Mouse (Mus musculus) liver, embryonic 14.5 days (tissue): ENCODE measurements around the gene Zc3h15. TPM values are rescaled to one million over a fixed set of nuclear protein-coding genes. Genes with fewer than 3 reads are reported as not detected.
"Not testable (repeated sequence)": the region's sequence is repeated elsewhere in the genome, so short reads cannot be mapped to it uniquely, and the experiment has no call there.

Experiments used
- ATAC-seq: fragments of 200-750 bp; cut with Nextera tagmentation; 2 replicates; pipeline ENCODE4 v1.8.0; 2017; ENCODE audit warnings: moderate number of reproducible peaks, mild to moderate bottlenecking, moderate library complexity; ENCODE audit not compliant: insufficient read depth
- DNase-seq, 3 experiments: peaks; one replicate each; pipeline ENCODE4 v3.0.0-alpha.2; 2012 to 2013; ENCODE audit warnings: low read depth in 3 of 3, low spot score in 3 of 3
- H3K27ac ChIP-seq: fragments of 300-500 bp; sonication (generic); 2 replicates; pipeline ENCODE4 v1.5.1; 2014; ENCODE audit warnings: moderate library complexity, mild to moderate bottlenecking, control low read depth, inconsistent platforms
- H3K27me3 ChIP-seq: fragments of 300-500 bp; sonication (generic); 2 replicates; pipeline ENCODE4 v1.6.1; 2014; ENCODE audit warnings: mild to moderate bottlenecking, low read length, moderate library complexity; ENCODE audit not compliant: control insufficient read depth, insufficient read depth
- H3K36me3 ChIP-seq: fragments of 300-500 bp; sonication (generic); replicated peaks from 2 replicates; pipeline ENCODE4 v1.6.1; 2014; ENCODE audit warnings: low read depth; ENCODE audit not compliant: control insufficient read depth, insufficient read depth
- H3K4me1 ChIP-seq, 2 experiments: fragments of 200-500 bp in 1 of 2; fragments of 300-500 bp in 1 of 2; sonication (generic) in 1 of 2; replicated peaks; 2 replicates each; pipeline ENCODE4 v1.6.1; 2012 to 2014; ENCODE audit warnings: antibody characterized with exemption in 1 of 2, inconsistent platforms in 1 of 2, low read length in 1 of 2; ENCODE audit not compliant: control insufficient read depth in 2 of 2, insufficient read depth in 2 of 2
- H3K4me2 ChIP-seq: fragments of 300-500 bp; sonication (generic); 2 replicates; pipeline ENCODE4 v1.6.1; 2014; ENCODE audit warnings: low read depth, mild to moderate bottlenecking, control low read depth, moderate library complexity
- H3K4me3 ChIP-seq, 2 experiments: fragments of 200-500 bp in 1 of 2; fragments of 300-500 bp in 1 of 2; sonication (generic) in 1 of 2; 2 replicates each; pipeline ENCODE4 v1.5.1; 2012 to 2014; ENCODE audit warnings: low read depth in 2 of 2, low read length in 2 of 2, mild to moderate bottlenecking in 2 of 2, control low read depth in 1 of 2, inconsistent platforms in 1 of 2, moderate library complexity in 1 of 2; ENCODE audit not compliant: insufficient read depth in 1 of 2
- H3K9ac ChIP-seq: fragments of 300-500 bp; sonication (generic); replicated peaks from 2 replicates; pipeline ENCODE4 v1.6.1; 2014; ENCODE audit warnings: mild to moderate bottlenecking, control low read depth, moderate library complexity
- H3K9me3 ChIP-seq: fragments of 300-500 bp; sonication (generic); 2 replicates; pipeline ENCODE4 v1.6.1; 2016; ENCODE audit warnings: low read length, mixed read lengths; ENCODE audit not compliant: control insufficient read depth
- CTCF ChIP-seq: IDR thresholded peaks from 2 replicates; pipeline ENCODE4 v1.5.1; 2016; ENCODE audit warnings: antibody characterized with exemption, low read depth, control low read depth
- EP300 ChIP-seq: IDR thresholded peaks from 2 replicates; pipeline ENCODE4 v1.6.1; 2016; ENCODE audit warnings: antibody characterized with exemption, low read depth
- WGBS: fragments of 180-500 bp; shearing (Covaris S2); extraction: QIAGEN DNeasy Blood & Tissue Kit; methylation state at CpG from one replicate; pipeline ENCODE4 v1.1.7; 2014; ENCODE audit not compliant: insufficient replicate concordance; 5-methylcytosine and 5-hydroxymethylcytosine counted together
- polyA plus RNA-seq, 2 experiments: library from polyadenylated mRNA; depleted of rRNA in 1 of 2; stranded (reverse) in 1 of 2; unstranded in 1 of 2; fragments of >200 nt; fragmentation: Nextera tagmentation in 1 of 2; extraction: Ambion mirVana in 1 of 2; gene quantifications; 2 replicates each; pipeline versions ENCODE4 v1.2.1 to v1.2.3; 2012 to 2014

Gene Zc3h15
- polyA plus RNA-seq, 2 experiments: 40.7 to 50.2 TPM

DNA sequence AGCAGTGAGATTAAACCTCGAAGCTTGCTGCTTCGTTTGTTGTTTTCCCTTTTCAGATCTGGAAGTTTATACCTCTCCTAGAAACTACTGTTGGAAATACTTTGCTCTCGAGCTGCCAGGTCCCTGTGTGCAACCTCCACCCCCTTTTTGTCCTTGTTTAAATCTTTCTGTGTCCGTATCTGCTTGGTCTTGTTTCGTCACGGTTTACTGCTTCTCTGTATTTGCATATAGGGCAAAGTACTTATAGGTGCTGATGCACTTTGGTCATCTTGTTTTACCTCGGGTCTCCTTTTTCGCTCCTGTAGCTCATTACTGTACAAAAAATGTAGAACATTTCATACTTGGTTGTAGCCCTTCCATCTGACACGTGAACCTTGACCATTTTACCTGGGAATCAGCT, 4.7 kb downstream of the Zc3h15 start:
- H3K9ac ChIP-seq: no peak overlapping the region
- TF ChIP-seq CTCF: no peak
- no peak for TF ChIP-seq EP300
- 0 out of 2 replicates have a peak, but pooled peaks cover under 1% of the 10 kb centered on the region for H3K36me3 ChIP-seq
- H3K4me2 ChIP-seq: peak overlapping the region; percentile 16; the same call in 1 of the 2 replicates
- H3K9me3 ChIP-seq: no peaks in the 10 kb centered on the region
- no peaks in the 10 kb centered on the region for H3K27me3 ChIP-seq
- DNase-seq (no peak), ATAC-seq (no peak)
- no peak overlapping the region for H3K4me3 ChIP-seq
- peaks cover 0 to 8% of the 10 kb centered on the region in 2 experiments; a peak in 2 of 4 replicates for H3K4me1 ChIP-seq
- 70% methylated on average over 9 of the region's 9 CpGs for WGBS
- no peak overlapping the region for H3K27ac ChIP-seq

DNA sequence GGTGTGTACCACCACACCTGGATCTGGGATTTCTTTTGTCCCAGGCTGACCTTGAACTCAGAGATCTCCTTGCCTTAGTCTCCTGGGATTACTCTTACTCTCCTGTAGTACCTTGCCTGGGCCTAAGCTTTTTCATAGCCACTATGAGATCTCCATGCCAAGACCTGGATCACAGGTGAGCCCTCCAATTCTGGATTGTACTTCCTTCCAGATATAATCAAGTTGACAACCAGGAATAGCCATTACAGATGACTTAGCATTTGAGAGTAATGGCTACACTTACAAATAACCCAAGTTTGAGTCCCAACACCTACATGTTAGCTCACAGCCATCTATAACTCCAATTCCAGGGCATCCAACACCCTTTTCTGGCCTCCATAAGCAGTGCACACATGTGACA, 8.4 kb downstream of the Zc3h15 start:
- Histone ChIP-seq H3K27me3 (no peaks in the 10 kb centered on the region), H3K4me2 (no peak overlapping the region), H3K9me3 (no peaks in the 10 kb centered on the region), H3K4me3 (no peak overlapping the region), H3K27ac (no peak overlapping the region), H3K9ac (no peak overlapping the region), H3K4me1 (peaks cover 0 to 2% of the 10 kb centered on the region in 2 experiments; a peak in 1 of 4 replicates), H3K36me3 (peaks cover 5% of the 10 kb centered on the region; the same call in 1 of the 2 replicates)
- no peak for DNase-seq
- no peak for TF ChIP-seq EP300
- no peak for TF ChIP-seq CTCF
- ATAC-seq: no peak

DNA sequence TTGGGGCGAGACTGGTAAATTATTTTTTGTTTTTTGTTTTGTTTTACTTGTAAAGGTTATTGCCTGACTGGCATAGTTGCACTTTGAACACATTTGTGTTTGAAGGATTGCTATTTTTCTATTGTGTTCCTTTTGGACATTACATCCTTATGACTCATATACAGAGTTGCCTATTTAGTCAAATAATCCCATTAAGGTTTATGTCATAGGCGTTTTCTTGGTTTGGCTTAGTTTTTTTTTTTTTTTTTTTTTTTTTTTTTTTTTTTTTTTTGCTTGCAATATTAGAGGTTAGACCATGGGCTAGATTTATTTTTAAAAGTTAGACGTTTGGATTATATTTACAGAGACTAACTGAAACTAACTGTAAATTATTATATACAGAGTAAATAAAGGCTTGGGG, 15.0 kb downstream of the Zc3h15 start:
- H3K27ac ChIP-seq: no peak overlapping the region
- TF ChIP-seq CTCF (no peak), EP300 (no peak)
- no peaks in the 10 kb centered on the region for H3K27me3 ChIP-seq
- no peaks in the 10 kb centered on the region for H3K4me1 ChIP-seq
- ATAC-seq: no peak
- H3K9me3 ChIP-seq: no peaks in the 10 kb centered on the region
- H3K36me3 ChIP-seq: peaks cover 23% of the 10 kb centered on the region
- DNase-seq: no peak
- 62% methylated on average over 3 of the region's 3 CpGs for WGBS
- H3K9ac ChIP-seq: no peak overlapping the region
- no peak overlapping the region for H3K4me3 ChIP-seq
- no peak overlapping the region for H3K4me2 ChIP-seq

DNA sequence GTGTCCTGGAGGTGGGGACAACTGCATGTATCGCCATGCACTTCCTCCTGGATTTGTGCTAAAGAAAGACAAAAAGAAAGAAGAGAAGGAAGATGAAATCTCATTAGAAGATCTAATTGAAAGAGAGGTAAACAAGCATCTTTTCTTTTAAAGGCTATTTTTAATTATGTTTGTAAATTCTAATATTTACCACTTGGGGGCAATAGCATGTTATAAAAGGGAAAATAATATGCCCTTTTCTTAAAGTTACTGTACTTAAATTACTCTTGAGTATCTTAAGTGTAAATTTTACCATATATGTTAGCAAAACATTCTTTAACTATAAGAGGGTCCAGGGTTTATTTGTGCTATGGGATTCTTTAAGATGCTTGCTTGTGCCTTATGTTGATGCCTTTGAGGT, 15.9 kb downstream of the Zc3h15 start:
- H3K4me2 ChIP-seq: no peak overlapping the region
- H3K36me3 ChIP-seq: peaks cover 23% of the 10 kb centered on the region
- no peak overlapping the region for H3K4me3 ChIP-seq
- TF ChIP-seq CTCF (no peak), EP300 (no peak)
- no peak overlapping the region for H3K9ac ChIP-seq
- no peak for ATAC-seq
- no peaks in the 10 kb centered on the region for H3K9me3 ChIP-seq
- 79% methylated on average over 1 of the region's 1 CpGs for WGBS
- H3K27ac ChIP-seq: no peak overlapping the region
- DNase-seq: no peak
- H3K27me3 ChIP-seq: no peaks in the 10 kb centered on the region
- no peaks in the 10 kb centered on the region for H3K4me1 ChIP-seq

DNA sequence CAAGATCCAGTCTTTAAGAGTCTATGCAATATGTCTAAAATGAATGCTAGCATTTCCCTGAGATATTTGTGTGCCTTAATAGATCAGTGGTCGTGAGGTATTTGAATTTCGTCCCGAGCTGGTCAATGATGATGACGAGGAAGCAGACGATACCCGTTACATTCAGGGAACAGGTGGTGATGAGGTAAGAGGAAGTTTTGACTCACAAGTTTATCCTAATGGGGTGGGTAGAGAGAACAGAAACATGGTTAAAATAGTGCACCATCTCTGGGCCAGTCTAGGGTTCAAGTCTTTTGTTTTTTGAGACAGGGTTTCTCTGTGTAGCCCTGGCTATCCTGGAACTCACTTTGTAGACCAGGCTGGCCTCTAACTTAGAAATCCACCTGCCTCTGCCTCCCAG, 17.1 kb downstream of the Zc3h15 start:
- Histone ChIP-seq H3K27ac (no peak overlapping the region), H3K4me3 (no peak overlapping the region), H3K27me3 (no peaks in the 10 kb centered on the region), H3K9ac (no peak overlapping the region), H3K36me3 (peaks cover 23% of the 10 kb centered on the region), H3K9me3 (no peaks in the 10 kb centered on the region), H3K4me2 (no peak overlapping the region), H3K4me1 (no peaks in the 10 kb centered on the region)
- TF ChIP-seq CTCF (no peak), EP300 (no peak)
- ATAC-seq: no peak
- DNase-seq: no peak
- 80% methylated on average over 6 of the region's 6 CpGs for WGBS

DNA sequence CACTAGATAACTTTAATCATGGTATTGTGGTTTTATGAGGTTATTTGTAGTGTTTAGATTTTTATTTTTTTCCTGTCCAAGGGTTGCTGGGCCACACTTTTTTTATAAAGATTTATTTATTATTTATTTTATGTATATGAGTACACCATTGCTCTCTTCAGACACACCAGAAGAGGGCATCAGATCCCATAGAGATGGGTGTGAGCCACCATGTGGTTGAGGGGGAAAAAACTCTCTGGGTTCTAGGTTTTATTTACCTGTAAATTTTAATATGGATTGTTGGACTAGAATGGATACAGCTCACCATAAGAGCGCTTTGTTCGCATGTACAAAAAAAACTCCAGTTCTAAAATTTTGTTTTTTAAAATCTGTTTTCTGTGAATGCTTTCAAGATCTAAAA, 20.8 kb downstream of the Zc3h15 start:
- H3K36me3 ChIP-seq: peaks cover 17% of the 10 kb centered on the region
- not testable (repeated sequence) for H3K4me2 ChIP-seq, H3K27ac ChIP-seq, H3K4me3 ChIP-seq, H3K9ac ChIP-seq, H3K4me1 ChIP-seq, DNase-seq, H3K9me3 ChIP-seq, H3K27me3 ChIP-seq, ATAC-seq
- WGBS: 84% methylated on average over 2 of the region's 2 CpGs
